Mouse (Mus musculus) spleen, adult 2 months (tissue): ENCODE measurements around the gene Inka2.

Experiments used
- CTCF ChIP-seq: fragments of 200-500 bp; IDR thresholded peaks from 2 replicates; pipeline ENCODE4 v1.5.1; 2011; ENCODE audit warnings: mild to moderate bottlenecking, inconsistent platforms; ENCODE audit not compliant: insufficient read depth, insufficient read length, insufficient replicate concordance; ENCODE audit errors: extremely low read depth
- POLR2A ChIP-seq: fragments of 200-500 bp; IDR thresholded peaks from 2 replicates; pipeline ENCODE4 v1.6.1; 2011; ENCODE audit warnings: low read depth, low read length, inconsistent platforms

- TF ChIP-seq POLR2A, result no peak
- TF ChIP-seq CTCF, result no peak
Observed at GRCm38 (mm10) chr3:105696387-105697147, 7.8 kb upstream of the Inka2 start.
